Mouse (Mus musculus) liver, embryonic 16.5 days (tissue): ENCODE measurements around the gene Maml3. TPM values are rescaled to one million over a fixed set of nuclear protein-coding genes. Genes with fewer than 3 reads are reported as not detected.
A peak's percentile ranks its signal among the peaks of the same experiment; 100 is the strongest.

ENCODE experiments used
- ATAC-seq: fragments of 200-750 bp; cut with Nextera tagmentation; 2 replicates; pipeline ENCODE4 v1.8.0; 2017; ENCODE audit warnings: low read depth, mild to moderate bottlenecking, moderate number of reproducible peaks, moderate library complexity
- H3K27ac ChIP-seq: fragments of 300-500 bp; sonication (generic); 2 replicates; pipeline ENCODE4 v1.5.1; 2014; ENCODE audit warnings: mild to moderate bottlenecking, low read length
- H3K27me3 ChIP-seq: fragments of 300-500 bp; sonication (generic); 2 replicates; pipeline ENCODE4 v1.6.1; 2014; ENCODE audit warnings: low read depth, low read length, mixed read lengths; ENCODE audit not compliant: control insufficient read depth, insufficient read depth
- H3K36me3 ChIP-seq: fragments of 300-500 bp; sonication (generic); 2 replicates; pipeline ENCODE4 v1.6.1; 2014; ENCODE audit warnings: mild to moderate bottlenecking; ENCODE audit not compliant: control insufficient read depth, insufficient read depth
- H3K4me1 ChIP-seq: fragments of 300-500 bp; sonication (generic); 2 replicates; pipeline ENCODE4 v1.6.1; 2014; ENCODE audit warnings: low read depth, low read length, mixed read lengths; ENCODE audit not compliant: control insufficient read depth
- H3K4me2 ChIP-seq: fragments of 300-500 bp; sonication (generic); 2 replicates; pipeline ENCODE4 v1.6.1; 2014; ENCODE audit warnings: low read depth, low read length, mixed read lengths
- H3K4me3 ChIP-seq: fragments of 300-500 bp; sonication (generic); 2 replicates; pipeline ENCODE4 v1.5.1; 2014; ENCODE audit warnings: low read depth, mild to moderate bottlenecking, low read length
- H3K9ac ChIP-seq: fragments of 300-500 bp; sonication (generic); 2 replicates; pipeline ENCODE4 v1.6.1; 2014; ENCODE audit warnings: low read depth, low read length
- H3K9me3 ChIP-seq: fragments of 300-500 bp; sonication (generic); replicated peaks from 2 replicates; pipeline ENCODE4 v1.6.1; 2016; ENCODE audit warnings: low read length; ENCODE audit not compliant: control insufficient read depth
- WGBS: fragments of 180-500 bp; shearing (Covaris S2); extraction: QIAGEN DNeasy Blood & Tissue Kit; methylation state at CpG from one replicate; pipeline ENCODE4 v1.1.7; 2014; ENCODE audit not compliant: insufficient replicate concordance; 5-methylcytosine and 5-hydroxymethylcytosine counted together
- polyA plus RNA-seq: library from polyadenylated mRNA; unstranded; fragments of >200 nt; fragmentation: Nextera tagmentation; extraction: Ambion mirVana; gene quantifications from 2 replicates; pipeline ENCODE4 v1.2.1, GENCODE M21; 2015

Maml3 gene
- polyA plus RNA-seq, 1 experiment from 2014 or later: 0.78 TPM

DNA sequence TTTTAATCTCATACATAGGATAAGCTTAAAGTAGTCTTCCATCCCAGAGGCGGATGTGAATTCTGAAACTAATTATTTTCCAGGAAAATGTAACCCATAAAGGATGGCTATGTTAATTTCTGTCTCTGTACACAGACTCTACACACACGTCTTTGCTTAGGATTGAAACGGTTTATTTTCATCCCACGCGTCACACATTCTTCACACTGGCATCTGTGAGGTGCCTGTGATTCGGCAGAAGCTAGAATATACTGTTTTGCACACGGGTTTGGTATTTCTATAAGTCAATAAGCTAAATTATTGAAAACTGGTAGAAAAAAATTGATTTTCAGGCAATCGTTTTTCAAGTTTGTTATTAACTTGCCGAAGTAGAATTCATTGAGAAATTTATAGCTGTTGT lies 4.0 kb downstream of the Maml3 start:
- Histone ChIP-seq H3K27me3 (peaks cover 3% of the 10 kb centered on the region; the same call in 1 of the 2 replicates), H3K4me3 (no peak overlapping the region; the same call in 1 of the 2 replicates), H3K4me2 (peak overlapping the region; percentile 81), H3K27ac (no peak overlapping the region), H3K4me1 (peaks cover 2% of the 10 kb centered on the region), H3K36me3 (no peaks in the 10 kb centered on the region), H3K9me3 (no peaks in the 10 kb centered on the region), H3K9ac (no peak overlapping the region)
- 51% methylated on average over 9 of the region's 9 CpGs for WGBS
- ATAC-seq: no peak

DNA sequence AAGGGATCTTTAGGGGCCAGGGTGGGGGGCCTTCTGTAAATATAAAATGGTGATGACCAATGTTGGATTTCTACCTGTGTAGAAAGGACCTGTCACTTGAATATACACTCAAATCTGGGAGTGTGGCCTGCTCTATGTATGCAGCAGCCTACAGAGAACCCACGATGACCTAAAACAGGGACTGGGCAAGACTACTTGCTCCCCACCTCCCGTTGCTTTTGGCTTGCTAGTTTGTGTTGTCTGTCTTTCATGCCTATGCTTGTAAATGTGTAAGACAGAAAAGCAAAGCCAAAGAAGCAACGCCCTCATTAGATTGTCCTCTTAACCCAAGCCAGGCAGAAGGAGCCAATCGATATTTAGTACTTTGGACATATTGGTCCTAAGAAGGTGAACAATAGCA lies 4.6 kb downstream of the Maml3 start:
- Histone ChIP-seq H3K9me3 (no peaks in the 10 kb centered on the region), H3K4me1 (peaks cover 2% of the 10 kb centered on the region), H3K9ac (no peak overlapping the region), H3K4me2 (no peak overlapping the region), H3K36me3 (no peaks in the 10 kb centered on the region), H3K27ac (no peak overlapping the region), H3K27me3 (peaks cover 3% of the 10 kb centered on the region; the same call in 1 of the 2 replicates), H3K4me3 (no peak overlapping the region)
- WGBS: 67% methylated on average over 4 of the region's 4 CpGs
- no peak for ATAC-seq

DNA sequence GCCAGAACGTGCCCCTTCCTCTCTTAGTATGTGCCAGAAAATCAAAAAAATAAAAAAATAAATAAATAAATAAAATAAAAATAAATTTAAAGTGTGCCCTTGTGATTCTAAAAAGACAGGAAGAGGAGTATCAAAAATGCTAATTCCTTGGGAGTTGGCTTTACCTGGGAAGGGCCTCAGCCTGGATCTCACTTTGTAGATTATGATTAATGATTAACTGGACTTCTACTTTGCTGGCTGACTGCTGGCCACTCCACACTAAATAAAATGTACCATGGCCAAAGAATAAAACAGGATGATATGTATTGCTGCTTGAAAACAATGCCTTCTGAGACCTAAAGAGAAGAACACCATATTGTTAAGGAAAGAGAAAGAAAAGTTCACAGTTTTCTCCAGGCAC lies 5.6 kb downstream of the Maml3 start:
- H3K9ac ChIP-seq: no peak overlapping the region
- H3K4me3 ChIP-seq: no peak overlapping the region
- no peaks in the 10 kb centered on the region for H3K36me3 ChIP-seq
- H3K4me1 ChIP-seq: peaks cover 2% of the 10 kb centered on the region
- H3K9me3 ChIP-seq: no peaks in the 10 kb centered on the region
- peaks cover 3% of the 10 kb centered on the region; the same call in 1 of the 2 replicates for H3K27me3 ChIP-seq
- no peak overlapping the region for H3K27ac ChIP-seq
- ATAC-seq: no peak
- WGBS: 59% methylated on average over 1 of the region's 1 CpGs
- no peak overlapping the region for H3K4me2 ChIP-seq

DNA sequence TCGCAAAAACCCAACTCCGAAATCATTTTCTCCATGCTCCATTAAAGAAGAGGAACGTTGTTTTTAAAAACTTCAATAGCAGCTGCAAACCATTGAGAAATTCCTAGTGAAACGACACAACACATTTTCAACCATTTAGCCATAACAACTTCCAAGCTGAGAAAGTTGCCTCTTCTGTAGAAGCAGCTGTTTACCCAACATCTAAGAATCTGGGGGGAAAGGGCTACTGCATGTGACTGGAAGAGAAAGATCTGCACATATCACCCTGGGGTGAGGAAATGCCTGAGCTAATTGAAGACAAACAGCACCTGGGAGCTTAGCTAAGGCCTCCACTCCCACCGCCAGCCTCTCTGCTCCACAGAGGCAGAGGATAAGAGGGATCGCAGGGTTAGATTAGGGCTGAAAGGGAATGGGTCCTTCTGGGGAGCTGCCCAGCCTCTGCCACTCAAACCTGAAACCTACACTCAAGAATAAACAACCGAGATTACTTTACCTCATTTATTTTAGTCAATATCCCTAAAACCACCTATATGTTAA lies 13.5 kb downstream of the Maml3 start:
- Histone ChIP-seq H3K4me3 (no peak overlapping the region), H3K27me3 (no peaks in the 10 kb centered on the region), H3K9ac (no peak overlapping the region), H3K4me1 (peaks cover 14% of the 10 kb centered on the region), H3K9me3 (no peaks in the 10 kb centered on the region), H3K4me2 (no peak overlapping the region), H3K36me3 (no peaks in the 10 kb centered on the region), H3K27ac (no peak overlapping the region)
- no peak for ATAC-seq
- WGBS: 48% methylated on average over 7 of the region's 7 CpGs

DNA sequence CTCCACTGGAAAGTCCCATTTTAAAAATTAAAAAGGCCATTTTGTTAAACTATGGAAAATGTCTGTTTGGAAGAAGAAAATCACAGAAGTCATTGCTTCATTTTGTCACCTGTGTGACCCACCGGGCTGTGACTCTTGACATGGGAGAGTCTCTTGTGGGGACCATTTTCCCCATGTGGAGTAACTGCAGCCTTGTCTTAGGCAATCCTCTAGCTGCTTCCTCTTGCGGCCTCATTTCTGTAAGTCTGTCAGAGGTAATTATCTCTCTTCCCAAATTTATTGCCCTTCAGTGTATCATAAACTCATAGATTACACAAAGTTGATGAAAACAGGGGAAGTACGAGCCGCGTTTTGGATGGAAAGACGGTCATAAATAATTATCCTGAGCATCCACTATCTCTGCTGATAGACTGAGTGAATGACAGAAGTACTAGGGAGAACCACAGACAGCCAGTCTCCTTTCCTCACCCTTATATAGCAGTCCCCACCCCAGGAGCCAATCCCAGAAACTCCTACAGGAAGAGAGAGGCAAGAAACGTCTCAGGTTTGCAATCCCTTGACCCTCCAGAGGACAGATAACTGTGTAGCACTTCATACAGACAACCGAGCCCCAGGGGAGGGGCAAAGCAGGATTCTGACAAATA lies 14.5 kb downstream of the Maml3 start:
- H3K9ac ChIP-seq: no peak overlapping the region
- H3K9me3 ChIP-seq: no peaks in the 10 kb centered on the region
- no peak overlapping the region for H3K4me3 ChIP-seq
- H3K27me3 ChIP-seq: no peaks in the 10 kb centered on the region
- H3K4me1 ChIP-seq: peaks cover 14% of the 10 kb centered on the region
- ATAC-seq: no peak
- H3K4me2 ChIP-seq: no peak overlapping the region
- H3K36me3 ChIP-seq: no peaks in the 10 kb centered on the region
- H3K27ac ChIP-seq: no peak overlapping the region
- 26% methylated on average over 8 of the region's 8 CpGs for WGBS

DNA sequence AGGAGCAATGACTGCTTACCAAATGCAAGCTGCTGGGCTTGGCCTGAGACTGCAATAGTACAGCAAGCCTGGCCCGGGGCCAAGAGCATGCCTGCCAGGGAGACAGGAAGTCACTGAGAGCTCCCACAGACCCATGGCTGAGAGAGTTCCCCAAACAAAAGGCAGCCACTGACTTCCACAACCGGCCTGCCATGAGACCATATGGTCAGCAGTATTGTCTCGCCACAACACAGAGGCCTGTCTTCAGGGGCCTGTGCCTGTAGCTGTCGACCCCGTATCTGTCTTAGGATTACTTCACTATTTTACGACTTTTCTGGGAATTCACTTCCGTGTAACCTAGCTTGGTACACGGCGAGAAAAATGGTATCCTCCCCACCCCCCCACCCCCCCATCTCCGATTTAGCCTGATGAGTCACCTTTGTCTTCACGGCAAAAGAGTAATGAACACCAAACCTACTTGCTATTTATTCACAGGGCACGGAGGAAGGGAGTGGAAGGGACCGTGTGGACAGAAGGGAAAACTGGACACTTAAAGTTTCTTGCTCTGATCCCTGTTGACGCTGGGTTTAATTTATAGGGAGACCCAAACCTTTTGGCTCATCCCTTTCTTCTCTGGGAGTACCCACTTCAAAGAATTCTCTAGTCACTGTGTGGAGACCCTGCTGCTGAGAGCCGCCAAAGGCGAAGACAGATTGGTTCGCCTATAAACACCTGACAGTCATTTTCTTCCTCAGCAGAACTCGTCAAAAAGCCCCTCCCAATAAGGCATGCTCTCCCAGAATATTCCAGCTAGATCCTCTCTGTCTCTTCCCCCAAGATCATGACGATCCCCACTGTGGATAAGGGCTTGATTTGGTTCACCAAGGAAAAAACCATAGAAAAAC lies 16.2 kb downstream of the Maml3 start:
- H3K27ac ChIP-seq: peak overlapping the region; percentile 64; the same call in 1 of the 2 replicates
- H3K4me3 ChIP-seq: no peak overlapping the region
- H3K9ac ChIP-seq: no peak overlapping the region

DNA sequence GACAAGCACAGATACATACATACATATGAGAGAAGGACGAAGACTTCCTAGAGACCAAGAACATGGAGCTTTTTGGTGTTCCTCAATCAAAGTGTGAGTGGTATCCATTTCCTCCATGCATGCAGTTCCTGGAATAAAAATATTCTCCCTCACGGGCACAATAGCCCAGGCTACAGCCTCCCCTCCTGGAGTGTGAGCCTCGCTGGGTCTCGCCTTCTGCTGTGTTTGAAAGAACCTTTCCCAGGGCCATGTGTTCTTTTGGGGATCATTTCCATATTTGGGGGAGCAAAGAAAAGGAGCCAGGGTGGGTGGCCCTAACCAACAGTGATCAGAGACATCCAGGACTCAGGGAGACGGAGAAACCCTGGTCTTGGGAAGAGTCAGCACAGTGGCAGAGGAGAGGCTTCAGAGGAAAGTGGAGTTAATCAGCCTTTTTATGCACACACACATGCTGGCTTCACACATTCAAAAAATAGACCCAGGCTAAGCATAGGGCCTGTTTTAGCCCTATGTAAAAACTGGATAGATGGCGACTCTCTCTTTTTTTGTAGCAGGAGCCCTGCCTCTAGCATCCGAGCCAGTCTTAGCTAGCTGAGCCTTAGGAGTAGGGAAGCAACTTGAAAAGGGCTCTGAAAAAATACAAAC lies 17.1 kb downstream of the Maml3 start:
- Histone ChIP-seq H3K4me2 (no peak overlapping the region; the same call in 1 of the 2 replicates), H3K4me3 (no peak overlapping the region), H3K4me1 (peaks cover 17% of the 10 kb centered on the region), H3K36me3 (no peaks in the 10 kb centered on the region), H3K9ac (no peak overlapping the region), H3K27me3 (no peaks in the 10 kb centered on the region), H3K27ac (peak overlapping the region; percentile 64), H3K9me3 (no peaks in the 10 kb centered on the region)
- 55% methylated on average over 7 of the region's 7 CpGs for WGBS
- no peak for ATAC-seq

More for the DNA sequence above, 16.2 kb downstream of the Maml3 start:
- Histone ChIP-seq H3K4me2 (peak overlapping the region; percentile 38), H3K27me3 (no peaks in the 10 kb centered on the region), H3K9me3 (no peaks in the 10 kb centered on the region), H3K4me1 (peaks cover 14% of the 10 kb centered on the region), H3K36me3 (no peaks in the 10 kb centered on the region)
- 21% methylated on average over 19 of the region's 19 CpGs for WGBS
- peak; percentile 90 for ATAC-seq

DNA sequence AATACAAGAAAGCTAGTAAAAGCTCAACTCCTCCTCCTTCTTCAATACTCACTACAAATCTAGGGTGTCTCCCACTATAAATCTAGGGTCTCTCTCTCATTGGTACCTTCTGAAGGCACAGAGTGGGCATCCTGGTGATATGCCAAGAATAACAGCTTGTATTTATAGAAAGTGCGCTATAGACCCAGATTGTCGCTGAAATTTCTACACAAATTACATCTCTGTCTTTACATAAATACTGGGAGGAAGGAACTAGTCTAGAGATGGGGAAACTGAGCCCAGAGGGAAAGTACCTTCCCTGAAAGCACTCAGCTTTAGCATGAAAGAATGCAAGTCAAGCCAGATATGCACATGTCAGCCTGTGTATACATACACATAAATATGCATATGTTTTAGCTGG lies 26.1 kb downstream of the Maml3 start:
- H3K27ac ChIP-seq: no peak overlapping the region
- H3K4me3 ChIP-seq: no peak overlapping the region
- WGBS: 69% methylated on average over 2 of the region's 2 CpGs
- no peaks in the 10 kb centered on the region for H3K9me3 ChIP-seq
- no peaks in the 10 kb centered on the region for H3K36me3 ChIP-seq
- ATAC-seq: no peak
- peaks cover 3% of the 10 kb centered on the region; the same call in 1 of the 2 replicates for H3K4me1 ChIP-seq
- no peak overlapping the region for H3K4me2 ChIP-seq
- H3K9ac ChIP-seq: no peak overlapping the region
- no peaks in the 10 kb centered on the region for H3K27me3 ChIP-seq
